Mouse (Mus musculus) right cerebral cortex, postnatal 4 days (tissue): ENCODE measurements around the gene Stra6l.

ENCODE experiments used
- DNase-seq: peaks from one replicate; pipeline ENCODE4 v3.0.0-alpha.2; 2022

Gene Stra6l

DNA sequence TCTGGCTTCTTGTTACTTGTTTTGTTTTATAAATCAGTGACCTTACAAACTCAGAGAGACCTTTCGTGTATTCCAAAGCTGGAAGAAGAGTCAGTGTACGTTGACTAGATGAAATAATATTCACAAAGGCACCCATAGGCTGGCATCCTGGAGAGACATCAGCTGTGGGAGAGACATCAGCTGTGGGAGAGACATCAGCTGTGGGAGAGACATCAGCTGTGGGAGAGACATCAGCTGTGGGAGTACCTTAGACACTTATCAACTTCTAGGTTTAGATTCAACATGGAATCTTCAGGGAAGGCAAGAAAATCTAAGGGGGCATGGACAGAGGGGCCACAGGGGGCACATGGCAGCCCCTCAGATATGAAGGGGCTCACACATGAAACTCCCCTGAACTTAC, 2.2 kb upstream of the Stra6l start:
- DNase-seq, result no peak

DNA sequence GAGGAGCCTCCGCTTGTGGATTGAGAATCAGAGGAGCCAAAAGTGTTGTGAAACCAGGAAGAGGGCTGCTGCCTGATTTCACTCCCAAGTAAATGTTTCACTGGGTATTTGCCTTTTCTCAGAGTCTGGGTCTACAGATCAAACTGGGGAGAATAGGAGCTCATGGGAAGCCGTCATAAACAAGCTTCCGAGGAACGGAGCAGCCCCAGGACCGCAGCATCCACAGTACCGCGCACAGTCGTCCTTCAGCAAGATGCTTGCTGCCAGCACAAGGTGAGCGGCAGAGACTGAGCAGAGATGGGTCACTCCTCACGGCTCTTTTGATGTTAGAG, 327 bp downstream of the Stra6l start:
- no peak for DNase-seq

DNA sequence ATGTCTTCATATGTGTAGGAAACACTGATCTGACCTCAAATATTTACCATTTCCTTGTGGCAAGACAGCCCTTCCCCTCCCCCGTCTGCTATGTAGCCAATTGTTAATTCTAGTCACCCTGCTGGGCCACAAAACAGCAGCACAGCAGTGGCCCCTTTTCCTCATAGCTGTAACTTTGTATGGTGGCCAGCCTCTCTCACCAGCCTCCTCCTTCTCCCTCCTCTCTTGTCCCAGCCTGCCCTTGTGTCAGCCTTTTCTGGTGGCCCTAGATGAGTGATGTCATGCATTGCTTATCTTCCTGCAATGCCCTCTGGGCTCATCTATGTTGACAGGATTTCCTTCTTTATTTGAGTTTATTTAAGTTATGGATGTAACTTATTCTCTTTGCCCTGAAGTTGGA, 955 bp downstream of the Stra6l start:
- DNase-seq, result no peak

DNA sequence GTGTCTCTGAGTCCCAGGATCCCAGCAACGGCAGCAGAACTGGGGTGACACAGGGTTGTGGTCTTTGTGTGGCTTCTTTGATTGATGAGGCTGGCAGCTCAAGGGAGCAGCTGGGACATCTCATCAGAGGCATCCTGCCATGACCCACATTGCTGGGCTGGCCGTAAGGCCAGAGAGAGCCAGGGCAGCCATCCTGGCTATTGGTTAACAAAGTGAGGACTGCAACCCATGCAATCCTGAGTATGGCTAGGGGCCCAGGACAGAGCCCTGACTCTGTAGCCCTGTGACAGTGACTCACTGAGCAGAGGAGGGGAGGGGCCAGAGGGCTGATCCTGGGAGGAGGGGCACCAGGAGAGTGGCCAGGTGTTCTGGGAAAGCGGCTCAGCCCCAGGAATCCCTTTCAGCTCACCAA, 3.2 kb downstream of the Stra6l start:
- no peak for DNase-seq

DNA sequence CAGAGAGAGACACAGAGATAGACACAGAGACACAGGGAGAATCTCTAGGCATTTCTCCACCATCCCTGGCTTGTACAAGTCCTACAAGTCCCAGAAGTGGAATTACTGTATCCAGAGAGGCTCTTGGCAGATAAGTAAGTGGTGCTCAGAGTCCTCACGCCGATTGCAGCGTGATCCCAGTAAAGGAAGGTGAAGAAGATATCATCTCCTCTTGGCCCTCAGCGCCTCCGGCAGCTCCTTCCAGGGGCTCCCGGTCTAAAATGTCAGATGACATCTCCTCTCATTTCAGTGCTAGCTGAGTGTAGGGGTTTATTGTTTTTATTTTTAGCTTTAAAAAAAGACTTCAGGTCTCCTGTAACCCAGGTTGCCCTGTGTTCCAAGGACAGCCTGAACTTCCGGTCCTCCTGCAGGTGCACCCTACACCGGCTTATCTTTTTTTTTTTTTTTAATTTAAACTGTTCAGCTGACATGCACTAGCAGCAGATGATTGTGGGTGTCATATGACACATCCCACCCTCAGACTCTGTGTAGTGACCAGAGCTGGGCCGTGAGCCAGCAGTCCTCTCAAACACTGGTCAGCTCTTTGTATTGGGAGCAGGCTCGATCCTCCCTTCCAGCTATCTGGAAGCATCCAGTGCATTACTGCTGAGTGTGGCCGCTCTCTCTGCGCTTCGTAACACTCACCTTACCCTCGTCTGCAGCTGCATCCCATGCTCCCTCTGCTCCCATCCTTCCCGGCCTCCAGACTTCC, 5.2 kb downstream of the Stra6l start:
- DNase-seq, result no peak

DNA sequence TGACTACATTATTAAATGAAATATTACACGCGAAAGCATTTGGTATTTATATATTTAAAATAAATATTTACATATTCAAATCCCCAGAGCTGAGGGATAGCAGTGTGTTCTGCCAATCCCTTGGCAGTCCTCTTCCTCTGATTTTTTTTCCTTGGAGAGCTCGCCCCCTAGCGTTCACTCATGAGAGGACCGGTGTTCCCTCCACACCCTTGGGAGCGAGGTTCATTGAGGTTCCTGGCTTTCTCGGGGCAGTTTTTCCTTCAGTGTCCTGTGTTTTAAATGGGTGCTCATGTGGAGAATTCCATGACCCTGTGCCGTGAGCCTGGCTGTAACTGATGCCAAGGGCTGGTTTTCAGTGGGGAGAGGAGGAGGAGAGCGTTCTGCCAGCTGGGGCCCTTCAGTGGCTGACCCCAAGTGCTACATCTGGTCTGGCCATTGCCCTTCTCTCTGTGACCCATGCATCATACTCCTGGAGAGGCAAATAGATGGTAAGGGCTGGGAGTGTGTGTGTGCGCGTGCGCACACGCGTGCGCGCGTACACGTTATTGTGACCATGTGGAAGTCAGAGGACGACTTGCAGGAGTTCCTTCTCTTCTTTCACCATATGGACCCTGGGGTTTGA, 7.5 kb downstream of the Stra6l start:
- peak; percentile 82 for DNase-seq

DNA sequence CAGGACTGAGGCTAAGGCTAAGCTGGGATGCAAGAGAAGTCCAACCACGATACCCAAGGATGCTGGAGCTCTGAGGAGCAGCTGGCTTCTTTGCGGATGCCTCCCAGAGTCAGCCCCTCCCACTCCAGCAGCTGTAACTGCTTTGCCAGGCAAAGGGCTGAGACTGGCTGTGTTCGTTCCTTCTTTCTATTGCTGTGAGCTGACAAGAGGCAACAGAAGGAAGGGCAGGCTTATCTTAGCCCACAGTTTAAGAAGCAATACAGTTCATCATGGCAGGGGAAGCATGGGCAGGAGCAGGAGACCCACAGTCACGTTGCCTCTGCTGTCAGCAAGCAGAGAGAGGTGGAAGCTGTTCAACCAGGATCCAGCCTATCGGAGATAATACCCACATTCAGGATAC, 12.7 kb downstream of the Stra6l start:
- DNase-seq, result no peak

DNA sequence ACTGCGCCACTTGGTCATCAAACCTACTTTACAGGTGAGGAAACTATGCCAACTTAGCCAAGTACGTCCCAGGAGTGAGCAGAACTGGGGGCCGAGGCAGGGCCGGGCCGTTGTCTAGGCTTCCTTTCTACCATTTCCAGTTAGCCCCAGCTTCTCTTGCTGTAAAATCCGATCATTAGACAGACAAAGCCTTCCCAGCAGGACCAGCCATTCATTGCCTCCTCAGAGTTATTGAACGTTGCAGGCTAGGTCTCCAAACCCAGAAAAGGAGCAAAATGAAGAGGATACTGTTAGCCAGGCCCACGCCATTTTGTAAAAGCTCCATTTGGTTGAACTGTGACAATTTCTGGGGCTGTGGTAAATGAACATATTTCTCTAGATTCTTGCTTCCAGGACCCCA, 19.0 kb downstream of the Stra6l start:
- DNase-seq, result no peak

DNA sequence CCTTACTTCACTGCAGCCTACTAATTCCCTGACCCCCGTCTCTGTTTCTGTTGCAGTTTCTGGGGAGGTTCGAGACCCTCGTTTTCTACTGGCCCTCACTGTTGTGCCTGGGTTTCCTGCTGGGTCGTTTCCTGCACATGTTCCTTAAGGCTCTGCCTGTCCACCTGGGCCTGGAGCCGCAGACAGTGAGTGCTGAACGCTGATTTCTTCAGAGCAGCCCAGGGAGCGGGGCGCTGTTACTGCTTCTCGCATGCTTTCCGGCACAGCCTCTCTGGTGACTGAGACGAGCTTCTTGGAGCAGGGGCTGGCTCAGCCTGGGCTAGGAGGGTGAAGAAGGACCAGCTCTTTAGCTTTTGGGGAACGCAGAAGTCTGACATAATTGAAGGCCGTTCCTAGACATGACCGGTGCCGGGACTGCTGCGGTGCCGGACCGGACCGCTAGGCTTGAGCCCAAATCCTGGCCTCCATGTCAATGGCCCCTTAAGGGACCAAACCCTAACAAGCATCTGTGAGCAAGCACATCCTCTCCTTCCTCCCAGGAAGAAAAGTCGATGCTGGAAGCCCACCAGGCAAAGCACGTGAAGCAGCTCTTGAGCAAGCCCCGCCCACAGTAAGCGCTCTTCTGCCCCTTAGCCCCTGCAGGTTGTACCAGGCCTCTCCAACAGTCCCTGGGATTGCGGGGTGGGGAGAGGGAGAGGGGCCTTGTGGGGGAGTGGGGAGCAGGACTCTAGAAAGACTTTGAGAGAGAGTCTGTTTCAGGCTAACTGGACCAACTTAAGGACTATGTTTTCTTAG, 20.8 kb downstream of the Stra6l start:
- DNase-seq, result peak; percentile 7

DNA sequence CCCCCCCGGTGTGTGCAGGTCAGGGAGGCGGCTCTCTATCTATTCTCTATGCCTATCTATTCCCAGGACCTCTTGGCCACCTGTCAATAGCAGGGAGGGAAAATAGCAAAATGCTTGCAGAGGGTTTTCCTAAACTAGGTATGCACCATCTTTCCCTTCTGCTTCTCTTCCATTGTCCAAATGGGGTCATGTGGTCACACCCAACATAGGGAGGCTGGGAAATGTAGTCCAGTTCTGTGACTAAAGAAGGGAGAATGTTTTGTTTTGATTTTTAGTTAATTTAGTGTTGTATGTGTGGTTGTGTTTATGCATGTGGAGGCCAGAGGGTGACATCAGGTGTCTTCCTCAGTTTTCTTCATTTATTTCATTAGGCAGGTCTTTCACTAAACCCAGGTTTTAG, 23.7 kb downstream of the Stra6l start:
- DNase-seq, result no peak

DNA sequence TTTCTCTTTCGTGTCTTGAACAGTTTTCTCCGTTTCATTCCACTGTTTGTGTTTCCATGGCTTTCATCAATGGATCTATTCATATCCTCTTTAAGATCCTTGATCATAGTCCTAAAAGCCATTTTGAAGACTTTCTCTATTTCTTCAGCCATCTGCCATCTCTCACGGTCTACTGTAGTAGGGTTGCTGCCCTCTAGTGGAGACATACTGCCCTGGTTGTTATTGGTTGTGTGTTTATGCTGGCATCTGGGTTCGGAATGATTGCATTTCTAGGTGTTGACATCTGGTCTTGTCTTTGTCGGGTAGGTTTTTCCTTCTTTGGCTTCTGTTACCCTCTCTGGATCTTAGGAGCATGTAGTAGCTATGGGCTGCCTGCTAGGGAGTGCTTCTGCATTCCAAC, 30.5 kb downstream of the Stra6l start:
- peak; percentile 19 for DNase-seq

DNA sequence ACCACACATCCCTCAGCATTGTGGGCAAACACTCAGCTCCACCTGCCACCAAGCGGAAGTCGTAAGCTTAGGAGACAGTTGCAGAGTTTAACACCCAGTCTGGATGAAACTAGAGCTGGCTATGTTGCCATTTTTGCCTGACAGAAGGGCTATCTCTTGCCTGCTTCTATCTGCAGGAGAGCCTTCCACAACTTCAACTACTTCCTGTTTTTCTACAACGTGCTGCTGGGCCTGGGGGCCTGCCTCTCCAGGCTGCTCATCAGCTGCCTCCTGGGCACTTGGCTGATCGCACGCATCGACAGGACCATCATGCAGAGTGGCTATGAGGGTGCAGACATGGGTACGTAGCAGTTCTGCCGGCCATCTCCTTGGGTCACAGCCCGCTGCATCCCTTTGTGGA, 34.1 kb downstream of the Stra6l start:
- DNase-seq, result no peak

DNA sequence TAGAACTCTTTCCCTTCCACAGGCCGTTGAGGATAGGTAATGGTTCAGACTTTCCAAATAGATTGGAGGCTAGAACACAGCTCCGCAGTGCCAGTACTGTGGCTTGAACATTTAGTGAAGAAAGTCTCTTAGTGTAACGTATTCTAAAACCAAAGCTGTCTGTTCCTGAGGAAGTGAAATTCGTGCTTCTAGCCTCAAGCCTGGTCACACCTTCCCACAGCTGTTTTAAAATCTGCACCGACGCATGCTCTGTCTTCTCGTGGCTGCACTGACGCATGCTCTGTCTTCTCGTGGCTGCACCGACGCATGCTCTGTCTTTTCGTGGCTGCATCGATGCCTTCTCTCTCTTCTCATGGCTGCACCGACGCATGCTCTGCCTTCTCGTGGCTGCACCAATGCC, 34.8 kb downstream of the Stra6l start:
- DNase-seq, result no peak

DNA sequence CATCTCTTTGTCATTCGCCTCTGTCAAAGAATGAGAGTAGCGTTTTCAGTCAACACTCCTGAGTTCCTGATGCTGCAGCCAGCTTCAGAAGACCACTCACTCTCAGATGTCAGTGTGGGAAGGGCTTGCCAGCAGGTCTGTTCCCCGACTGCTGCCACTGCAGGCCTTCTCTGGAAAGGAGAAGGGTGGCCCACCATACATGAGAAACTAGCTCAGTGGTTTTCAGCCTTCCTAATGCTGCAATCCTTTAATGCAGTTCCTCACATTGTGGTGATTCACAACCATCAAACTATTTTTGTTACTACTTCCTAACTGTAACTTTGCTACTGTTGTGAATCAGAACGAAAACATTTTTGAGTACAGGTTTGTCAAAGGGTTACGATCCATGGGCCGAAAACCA, 41.0 kb downstream of the Stra6l start:
- no peak for DNase-seq

DNA sequence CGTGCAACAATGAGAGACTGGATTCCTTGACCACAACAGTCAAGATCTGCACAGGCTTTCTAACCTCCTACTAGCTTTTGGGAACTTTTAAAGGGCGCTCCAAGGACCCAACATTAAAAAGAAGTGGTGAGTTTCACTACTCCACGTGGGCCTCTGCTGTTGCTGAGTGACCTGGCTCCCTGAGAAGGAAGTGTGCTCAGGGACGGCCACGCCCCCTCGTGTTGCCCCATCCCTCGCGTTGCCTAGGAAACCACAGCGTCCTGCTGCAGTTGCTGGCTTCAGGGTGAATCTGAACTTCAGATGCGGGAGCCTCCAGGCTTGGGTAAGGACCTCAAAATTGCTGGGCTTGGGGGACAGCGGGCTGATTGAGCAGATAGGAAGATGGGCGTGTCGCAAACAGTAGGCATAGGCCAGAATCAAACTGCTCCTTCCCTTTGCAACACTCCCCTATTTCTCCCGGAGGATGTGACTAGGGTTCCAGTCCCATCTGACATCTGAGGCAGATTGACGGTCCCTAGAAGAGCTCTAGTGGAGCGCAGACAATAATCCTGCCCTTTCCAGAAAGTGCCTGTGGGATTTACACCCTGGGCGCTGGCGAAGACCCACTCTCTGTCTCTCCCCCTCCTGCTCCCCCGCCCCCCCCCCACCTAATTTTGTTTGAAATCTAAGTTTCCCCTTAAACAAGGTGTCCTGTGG, 41.8 kb downstream of the Stra6l start, which contains the start of gene Ccdc180:
Gene Ccdc180, plus strand, starts transcription at position 238 of the 696 bp plus-strand sequence.
- peak; percentile 40 for DNase-seq

DNA sequence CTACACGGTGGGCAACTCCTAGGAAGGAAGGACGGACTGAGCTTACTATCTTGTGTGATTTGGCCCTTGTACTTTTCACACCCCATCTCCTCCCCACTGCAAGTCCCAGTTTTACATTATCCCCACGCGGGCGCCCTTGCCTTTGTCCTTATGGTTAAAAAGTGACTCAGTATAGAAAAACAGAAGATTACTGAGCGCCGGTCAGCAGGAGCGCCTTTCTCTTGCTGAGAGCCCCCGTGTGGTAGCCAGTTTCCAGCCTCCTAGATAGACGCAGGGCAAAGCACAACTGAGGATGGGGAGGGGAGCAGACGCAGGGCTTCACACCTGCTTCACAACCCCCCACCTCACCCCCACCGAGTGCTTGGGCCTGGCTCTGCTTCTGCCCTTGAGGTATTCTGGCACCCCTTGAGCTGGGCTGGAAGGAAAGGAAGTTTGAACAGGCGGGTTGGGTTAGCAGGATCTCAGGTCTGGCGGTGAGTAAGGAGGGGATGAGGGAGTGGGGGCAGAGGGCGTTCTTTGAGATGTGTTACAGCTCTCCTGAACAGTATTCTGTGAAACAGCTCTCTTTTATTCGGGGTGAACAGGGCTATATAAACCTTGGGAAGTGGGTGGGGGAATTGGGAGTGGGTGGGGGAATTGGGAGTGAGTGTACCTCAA, 48.1 kb downstream of the Stra6l start:
- DNase-seq, result no peak

DNA sequence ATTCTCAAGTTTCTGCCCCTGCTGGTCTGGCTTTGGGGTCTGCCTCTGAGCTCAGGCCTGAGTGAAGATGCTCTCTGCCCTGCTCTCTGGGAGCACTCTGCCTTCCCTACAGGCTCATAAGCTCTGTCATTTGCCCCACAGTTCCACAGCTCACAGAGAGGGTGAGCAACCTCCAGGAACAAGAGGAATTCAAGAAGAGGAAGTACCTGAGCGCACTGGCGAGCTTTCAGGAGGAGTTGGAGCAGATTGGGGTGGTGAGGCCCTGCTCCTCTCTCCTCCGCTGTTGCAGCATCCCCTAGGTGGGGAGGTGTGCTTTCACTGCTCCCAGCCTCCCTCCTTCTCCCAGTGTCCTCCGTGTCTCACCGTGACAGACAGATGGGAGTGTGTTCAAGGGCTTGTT, 49.9 kb downstream of the Stra6l start:
- no peak for DNase-seq

DNA sequence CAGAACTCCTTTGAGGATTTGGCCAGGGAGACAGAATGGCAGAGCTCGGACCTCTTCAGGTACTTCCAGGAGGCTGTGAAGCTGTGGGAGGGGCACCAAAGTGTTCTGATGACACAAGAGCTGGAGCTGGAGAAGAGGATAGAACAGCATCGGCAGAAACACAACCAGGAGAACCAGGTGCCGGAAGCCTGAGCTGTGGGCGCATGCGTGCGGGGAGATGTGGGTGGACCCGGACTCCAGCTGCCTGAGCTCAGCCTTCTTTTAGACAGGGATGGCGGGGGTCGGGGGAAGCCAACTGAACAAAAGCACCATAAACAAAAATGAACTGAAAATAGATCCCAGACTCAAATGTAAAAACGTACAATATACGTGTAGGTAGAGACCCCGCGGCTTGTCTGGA, 60.8 kb downstream of the Stra6l start:
- no peak for DNase-seq

DNA sequence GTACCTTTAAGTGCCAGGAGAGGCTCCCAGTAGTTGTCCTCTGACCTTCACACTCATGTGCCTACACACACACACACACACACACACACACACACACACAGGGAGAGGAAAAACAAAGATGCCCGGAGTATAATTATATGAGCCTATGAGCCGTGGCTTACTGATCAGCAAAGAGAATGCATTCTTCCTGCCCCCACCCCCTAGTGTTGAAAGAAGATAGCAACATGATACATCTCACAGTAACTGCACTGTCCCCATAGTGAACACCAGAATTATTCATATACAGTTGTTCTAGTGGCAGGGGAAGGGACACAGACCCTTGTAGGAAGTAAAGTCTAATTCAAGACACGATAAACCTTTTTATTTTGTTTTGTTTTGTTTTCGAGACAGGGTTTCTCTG, 61.5 kb downstream of the Stra6l start:
- DNase-seq, result no peak

DNA sequence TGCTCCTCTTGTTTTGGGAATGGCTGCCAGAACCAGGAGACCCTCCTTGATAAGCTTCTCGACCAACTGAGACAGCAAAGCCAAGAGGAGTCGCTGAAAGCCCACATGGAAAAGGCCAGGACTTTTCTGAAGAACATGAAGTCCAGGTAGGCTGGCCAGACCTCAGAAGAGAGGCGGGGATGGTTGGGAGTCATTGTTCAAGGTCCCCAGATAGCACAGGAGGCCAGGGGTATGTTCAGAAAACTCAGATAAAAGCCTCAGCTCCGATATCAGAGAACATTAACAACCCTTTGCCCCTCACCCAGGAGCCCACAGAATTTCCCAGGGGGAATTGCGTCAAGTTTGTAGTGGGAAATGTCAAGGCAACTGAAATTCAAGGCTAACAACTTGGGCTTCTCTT, 62.8 kb downstream of the Stra6l start:
- no peak for DNase-seq

DNA sequence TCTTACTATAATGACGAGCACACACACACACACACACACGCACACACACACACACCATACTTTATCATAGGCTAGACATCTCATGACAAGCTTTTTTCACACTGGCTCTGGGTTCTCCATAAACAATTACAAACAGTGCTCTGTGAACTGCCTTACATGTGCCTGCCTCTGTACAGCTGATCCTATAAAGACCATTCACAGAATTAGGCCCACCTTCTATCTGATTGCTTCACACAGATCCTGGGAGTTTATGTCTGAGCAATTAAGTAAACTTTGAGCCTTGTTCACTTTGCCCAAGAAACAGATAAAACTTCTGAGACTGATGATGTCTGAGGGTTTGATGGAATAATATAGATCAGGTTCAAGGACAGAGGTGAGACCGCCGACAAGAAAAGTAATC, 63.4 kb downstream of the Stra6l start:
- DNase-seq, result no peak

DNA sequence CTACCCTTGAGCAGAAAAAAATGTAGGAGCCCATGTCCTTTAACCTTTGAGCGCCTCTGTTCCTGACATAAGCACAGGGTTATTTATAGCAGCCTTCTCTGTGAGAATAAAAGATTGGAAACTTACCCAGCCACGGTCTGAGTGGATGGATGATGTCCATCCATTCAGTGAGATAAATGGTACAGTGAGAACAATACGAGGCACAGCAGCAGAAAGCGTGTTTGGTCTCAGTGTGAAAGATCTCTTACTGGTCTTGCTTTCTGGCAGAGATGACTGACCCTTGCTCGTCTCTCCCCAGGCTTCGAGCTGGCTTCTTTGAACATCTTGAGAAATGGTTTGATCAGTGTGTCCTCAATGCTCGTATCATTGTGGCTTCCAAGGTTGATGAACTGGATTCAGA, 68.6 kb downstream of the Stra6l start:
- no peak for DNase-seq
